Mouse (Mus musculus) heart, adult 9 months (tissue): ENCODE measurements around the gene Maob.

Experiments
- DNase-seq, 2 experiments: peaks; one replicate each; pipeline ENCODE4 v3.0.0; 2022; ENCODE audit warnings: low spot score in 2 of 2

Gene Maob

DNA sequence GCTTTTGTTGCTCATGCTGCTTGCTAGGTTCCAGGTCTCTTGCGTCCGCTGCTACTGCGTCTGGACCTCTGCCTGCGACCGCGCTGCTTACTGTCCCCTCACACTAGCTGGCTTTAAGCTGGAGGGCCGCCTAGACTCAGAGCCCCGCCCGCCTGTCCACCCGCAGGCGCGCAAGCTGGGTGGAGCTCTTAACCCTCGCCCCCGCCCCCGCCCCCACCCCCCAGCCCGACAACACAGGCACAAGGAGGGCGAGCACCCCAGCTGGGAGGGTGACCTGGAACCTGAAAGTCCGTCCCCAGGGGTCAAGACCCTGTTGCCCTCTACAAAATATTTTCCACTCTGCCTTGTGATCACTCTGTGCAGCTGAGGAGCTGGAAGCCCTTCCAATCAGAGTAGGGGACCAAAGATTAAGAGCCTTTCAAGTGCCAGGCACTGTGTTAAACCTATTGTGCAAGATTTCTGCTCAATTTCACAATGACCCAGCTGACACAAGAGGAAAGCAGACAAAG, at the start of gene Maob:
TSS of gene Maob (minus strand) at position 106 of the 509 bp plus-strand sequence.
- DNase-seq = peak; percentile 43 to 52

DNA sequence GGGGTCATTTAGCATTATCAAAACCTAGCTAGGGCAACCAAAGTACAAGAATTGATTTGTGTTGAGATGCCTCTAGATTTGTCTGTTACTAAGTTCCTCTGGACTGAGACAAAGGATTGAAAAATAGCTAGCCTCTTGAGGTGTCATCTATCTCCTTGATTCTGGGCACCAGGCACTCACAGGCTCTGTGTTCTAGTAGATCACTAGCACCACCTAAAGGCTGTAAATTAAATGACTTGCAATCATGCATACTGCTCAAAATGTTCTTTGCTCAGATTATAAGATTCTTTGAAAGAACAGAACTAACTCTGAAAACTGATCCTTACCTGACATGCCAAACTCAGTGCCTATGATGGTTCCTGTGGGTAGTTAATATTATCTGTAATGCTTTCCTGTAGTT, 43.1 kb upstream of the Maob start:
- DNase-seq = no peak

DNA sequence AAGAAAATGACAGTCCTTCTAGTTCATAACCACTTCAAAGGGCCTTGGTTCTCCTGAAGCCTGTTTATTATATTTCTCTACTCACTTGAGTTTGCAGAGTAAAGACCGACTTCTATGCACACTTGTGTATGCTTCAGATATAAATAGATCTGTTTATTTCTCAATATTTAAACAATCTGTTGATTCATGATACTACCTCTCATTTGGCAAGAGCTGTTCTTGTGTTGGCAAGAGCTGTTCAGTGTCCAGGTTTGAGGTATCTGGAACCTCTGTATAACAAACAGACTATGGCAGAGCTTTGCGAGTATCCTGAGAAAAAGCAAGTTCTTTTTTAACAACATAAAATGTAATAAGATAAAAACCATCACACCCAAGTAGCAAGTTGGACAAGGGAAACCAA, 28.9 kb upstream of the Maob start:
- DNase-seq = no peak

DNA sequence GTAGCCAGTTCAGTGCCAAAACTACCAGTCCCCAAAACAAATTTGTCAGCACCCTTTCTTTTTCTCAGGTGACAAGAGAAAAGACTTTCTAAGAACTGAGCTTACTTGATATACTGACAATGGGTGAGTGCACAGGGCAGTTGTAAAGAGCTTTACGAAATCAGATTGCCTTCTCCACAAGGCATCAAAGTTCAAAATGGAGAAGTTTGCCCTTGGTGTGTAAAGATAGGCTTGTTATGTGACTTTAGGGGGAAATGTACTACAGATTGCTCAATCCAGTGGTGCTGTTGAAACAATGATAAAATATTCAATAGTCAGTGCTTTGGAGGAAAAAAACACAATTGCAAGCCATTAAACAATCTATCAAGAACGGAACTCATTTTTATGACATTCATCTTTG, 24.3 kb upstream of the Maob start:
- DNase-seq = no peak

DNA sequence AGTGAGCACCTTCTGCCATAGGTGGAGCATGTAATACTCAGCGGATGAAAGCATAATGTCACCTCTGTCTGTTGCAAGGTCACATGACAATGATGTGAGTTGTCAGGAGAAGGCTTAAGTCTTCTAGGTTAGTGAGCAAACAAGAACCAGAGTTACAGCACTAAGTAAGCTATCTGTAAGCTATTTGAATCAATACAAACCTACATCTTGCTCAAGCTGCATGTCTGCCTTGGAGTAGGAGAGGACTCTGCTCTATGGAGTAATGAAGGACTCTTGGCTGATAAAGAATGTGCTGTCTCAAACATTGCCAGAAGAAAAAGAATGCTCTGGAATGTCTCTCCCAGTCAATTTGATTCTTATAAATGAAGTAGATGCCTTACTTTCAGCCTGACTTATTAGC, 20.1 kb upstream of the Maob start:
- no peak for DNase-seq

DNA sequence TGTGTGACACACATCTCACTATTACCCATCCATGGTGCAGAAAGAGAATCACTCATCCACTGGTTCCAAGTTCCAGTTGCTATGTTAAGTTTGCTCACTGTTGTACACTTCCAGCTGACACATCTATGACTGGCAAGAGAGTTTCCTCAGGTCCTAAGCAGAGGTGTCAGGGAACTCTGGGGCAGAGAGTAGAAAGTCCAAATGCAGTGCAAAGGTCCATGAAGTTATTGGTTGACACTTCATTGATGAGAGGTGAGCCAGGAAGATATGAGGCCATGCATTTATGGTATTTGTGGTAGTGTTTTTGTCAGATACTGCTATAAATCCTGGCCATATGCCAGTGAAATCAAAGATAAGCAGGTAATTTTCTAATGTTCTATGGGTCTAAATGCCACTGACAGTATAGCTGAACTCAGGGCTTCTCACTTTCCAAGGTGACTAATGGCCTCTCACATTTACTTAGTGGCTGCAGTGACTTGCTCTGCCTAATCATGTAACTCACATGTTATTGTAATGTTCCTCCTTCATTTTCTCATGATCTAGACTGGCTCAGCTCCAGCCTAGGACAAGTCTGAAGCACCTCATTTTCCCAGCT, 19.4 kb upstream of the Maob start:
- DNase-seq = no peak

DNA sequence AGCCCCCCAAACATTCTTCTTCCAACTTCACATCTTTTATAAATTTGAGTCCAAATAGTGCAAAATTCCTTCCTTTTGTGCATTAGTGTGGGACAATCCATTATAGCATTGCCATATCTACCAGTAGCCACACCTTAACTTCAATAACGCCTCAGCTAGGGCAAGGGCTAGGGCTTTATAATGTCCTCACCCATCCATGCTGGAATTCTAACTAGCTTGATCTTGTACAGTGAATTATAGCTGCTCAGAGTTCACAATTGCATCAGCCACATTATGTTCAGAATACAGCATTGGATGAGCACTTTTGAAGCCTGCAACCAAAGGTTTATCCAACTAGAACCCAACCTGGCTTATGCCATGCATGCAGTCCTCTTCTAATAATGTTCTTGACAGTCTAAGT, 8.9 kb upstream of the Maob start:
- DNase-seq = no peak

DNA sequence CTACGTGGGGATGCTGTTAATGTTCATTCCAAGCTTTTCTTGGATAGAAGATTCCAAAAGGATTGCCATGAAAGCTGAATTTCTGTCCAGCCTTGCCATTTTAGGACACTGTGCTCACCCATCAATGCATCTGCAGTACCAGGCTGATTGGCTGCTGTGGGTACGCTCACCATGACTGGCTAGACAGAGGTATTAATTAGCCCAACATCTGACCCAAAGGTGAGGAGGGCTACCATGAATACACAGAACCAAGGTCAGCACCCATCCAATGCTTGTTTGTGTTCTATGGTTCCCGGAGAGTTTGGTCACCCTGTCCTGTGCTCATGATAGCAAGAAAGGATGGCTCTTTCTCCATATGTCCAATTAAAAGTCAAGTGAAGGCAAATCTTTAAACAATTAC, 1.2 kb downstream of the Maob start:
- no peak for DNase-seq

DNA sequence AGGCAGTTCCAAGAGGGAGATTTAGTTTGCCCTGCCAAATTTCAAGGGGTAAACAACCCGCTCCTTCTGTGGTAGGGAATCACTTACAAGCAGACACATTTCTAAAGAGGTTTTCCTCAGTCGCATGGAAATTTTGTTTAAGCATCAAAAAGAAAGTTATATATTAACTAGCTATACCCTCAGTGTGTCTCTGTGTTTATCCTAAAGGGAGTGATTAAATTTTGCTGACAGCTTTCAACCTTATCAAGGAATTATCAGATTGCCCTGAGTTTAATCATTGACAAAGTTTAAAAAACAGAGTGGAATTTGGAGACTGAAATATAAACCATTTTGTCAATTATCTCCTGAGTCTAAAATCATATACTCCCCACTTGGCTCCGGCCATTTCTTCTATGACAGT, 5.1 kb downstream of the Maob start:
- DNase-seq = no peak

DNA sequence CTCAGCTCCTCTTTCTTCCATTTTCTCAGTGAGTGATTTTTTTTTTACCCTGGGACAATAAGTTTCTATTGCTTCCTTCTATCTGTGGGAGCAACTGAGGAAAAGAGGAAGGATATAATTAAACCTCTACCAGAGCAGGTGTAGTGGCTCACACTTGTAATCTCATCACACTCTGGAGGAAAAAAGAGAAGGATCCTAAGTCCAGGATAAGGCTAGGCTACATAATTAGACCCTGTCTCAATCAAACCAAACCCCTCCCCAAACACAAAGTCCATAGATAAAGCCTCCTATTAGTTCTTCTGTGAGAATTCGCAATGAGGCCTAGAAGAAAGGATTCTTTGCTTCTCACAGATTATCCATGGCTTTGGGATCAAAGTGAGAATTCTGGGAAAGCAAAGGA, 49.7 kb downstream of the Maob start:
- DNase-seq = no peak

DNA sequence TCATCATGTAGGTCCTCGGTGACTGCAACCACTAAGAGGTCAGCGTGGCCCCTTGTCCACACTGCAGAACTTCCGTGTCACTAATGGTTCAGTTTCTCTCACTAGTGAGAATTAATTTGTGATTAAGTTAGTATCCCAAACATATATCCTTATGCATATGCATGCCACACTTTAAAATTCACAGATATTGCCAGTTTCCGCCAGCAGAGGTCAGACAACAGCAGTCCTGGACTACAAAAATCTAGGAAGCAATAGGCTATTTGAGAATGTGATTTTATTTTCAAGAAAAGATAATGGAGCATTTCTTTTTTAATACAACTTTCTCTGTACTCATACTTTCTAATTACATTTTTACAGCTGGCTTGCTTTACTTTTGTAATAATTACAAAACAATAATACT, 51.0 kb downstream of the Maob start:
- DNase-seq = no peak

DNA sequence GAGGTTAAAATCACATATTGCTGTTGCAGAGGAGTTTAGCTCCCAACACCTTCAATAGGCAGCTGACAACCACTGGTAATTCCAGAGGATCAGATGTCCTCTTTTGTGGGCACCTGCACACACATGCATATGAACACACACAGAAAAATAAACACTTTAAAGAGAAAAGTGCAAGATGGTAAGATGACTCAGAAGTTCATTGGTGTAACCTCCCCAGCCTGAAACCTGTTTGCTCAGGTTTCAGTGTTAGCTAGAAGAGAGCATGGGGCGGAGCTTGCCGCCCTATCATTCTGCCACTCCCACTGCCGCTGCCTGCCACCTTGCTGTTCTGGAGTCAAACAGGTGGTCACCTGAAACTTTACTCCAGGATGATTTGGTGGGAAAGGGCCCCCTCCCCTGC, 55.7 kb downstream of the Maob start:
- no peak for DNase-seq

DNA sequence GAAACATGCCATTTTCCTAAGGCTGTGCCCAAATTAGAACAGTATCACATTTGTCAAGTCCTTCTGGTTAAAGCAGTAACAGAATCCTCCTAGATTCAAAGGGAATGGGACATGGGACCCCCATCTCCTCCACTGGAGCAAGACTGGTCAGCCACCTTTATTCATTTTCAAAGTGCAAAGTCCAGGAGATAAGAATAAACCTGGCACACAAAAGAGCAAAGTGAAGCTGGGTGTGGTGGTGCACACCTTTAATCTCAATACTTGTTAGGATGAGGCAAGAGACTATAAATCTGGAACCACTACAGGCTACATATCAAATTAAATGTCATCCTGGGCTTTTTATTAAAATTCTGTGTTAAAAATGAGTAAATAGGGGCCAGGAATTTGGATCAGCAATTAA, 62.4 kb downstream of the Maob start:
- DNase-seq = no peak

DNA sequence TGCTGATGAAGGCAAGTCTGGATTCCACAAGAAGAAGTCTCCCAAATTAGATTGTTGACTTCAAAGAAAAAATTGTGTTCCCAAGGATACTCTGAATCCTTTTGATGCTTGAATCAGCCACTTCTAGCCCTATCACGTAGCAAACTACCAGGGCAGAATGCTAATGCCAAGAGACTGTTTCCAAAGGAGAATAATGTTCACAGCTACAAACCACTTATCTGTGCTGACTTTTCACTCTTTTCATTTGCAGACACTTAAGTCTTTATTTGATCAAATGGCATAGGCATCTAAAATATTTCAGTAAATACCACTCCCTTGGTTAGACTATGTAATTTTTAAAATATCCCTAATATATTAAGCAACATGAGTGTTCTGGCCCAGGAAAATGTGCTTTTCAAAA, 68.2 kb downstream of the Maob start:
- no peak for DNase-seq

DNA sequence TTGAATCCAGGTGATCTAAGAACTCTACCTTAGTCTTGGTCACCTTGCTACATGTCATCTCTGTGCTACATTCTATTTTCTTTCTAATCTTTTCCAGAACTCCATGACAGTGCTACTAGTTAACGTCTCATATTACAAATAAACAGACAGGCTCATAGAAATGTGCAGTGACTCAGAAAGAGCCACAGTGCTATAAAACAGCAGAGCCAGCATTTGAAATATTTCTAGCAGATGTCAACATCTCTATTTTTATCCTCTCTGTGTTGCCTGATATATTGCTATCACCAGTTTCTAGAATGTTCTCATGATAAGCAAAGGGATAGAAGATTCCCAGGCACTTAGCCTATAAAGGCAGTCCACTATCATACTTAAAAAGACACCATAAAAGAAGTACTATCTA, 103.1 kb downstream of the Maob start:
- DNase-seq = peak; percentile 2 to 4

DNA sequence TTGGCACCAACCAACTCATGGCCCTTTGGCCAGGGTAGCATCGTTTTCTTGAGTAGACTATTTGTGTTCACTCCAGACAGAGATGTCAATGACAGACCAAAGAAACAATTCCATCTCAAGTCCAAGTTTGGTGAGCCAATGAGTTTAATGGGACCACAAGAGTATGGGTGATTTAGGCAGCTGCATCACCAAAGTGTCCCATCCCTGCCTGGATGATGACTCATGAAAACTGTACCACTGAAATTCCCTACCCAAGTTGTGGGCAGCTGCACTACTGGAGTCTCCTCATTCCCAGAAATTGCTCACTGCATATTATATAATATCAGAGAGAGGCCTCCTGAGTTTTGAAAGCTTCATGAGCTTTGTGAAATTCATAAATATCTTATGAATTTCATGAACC, 111.1 kb downstream of the Maob start:
- DNase-seq = no peak
